Mouse (Mus musculus) stomach, postnatal 0 days (tissue): ENCODE data around the gene Recql5. TPM values are rescaled to one million over a fixed set of nuclear protein-coding genes. Genes with fewer than 3 reads are reported as not detected.

Experiments
- ATAC-seq: fragments of 200-750 bp; cut with Nextera tagmentation; 2 replicates; pipeline ENCODE4 v1.8.0; 2017; ENCODE audit not compliant: low FRiP score, low TSS enrichment
- DNase-seq: peaks from one replicate; pipeline ENCODE4 v3.0.0-alpha.2; 2016; ENCODE audit warnings: low spot score
- H3K27ac ChIP-seq: fragments of 300-500 bp; sonication (generic); replicated peaks from 2 replicates; pipeline ENCODE4 v1.5.1; 2014; ENCODE audit warnings: mild to moderate bottlenecking, control low read depth
- H3K27me3 ChIP-seq: fragments of 300-500 bp; sonication (generic); 2 replicates; pipeline ENCODE4 v1.6.1; 2014; ENCODE audit warnings: low read length; ENCODE audit not compliant: control insufficient read depth, insufficient read depth
- H3K36me3 ChIP-seq: fragments of 300-500 bp; sonication (generic); 2 replicates; pipeline ENCODE4 v1.6.1; 2014; ENCODE audit warnings: low read length, mixed read lengths; ENCODE audit not compliant: control insufficient read depth, insufficient read depth
- H3K4me1 ChIP-seq: fragments of 300-500 bp; sonication (generic); replicated peaks from 2 replicates; pipeline ENCODE4 v1.6.1; 2014; ENCODE audit warnings: antibody characterized with exemption; ENCODE audit not compliant: control insufficient read depth, insufficient read depth
- H3K4me2 ChIP-seq: fragments of 300-500 bp; sonication (generic); replicated peaks from 2 replicates; pipeline ENCODE4 v1.6.1; 2014; ENCODE audit warnings: low read depth, mild to moderate bottlenecking, control low read depth, moderate library complexity
- H3K4me3 ChIP-seq: fragments of 300-500 bp; sonication (generic); 2 replicates; pipeline ENCODE4 v1.5.1; 2014; ENCODE audit warnings: low read depth, low read length, control low read depth
- H3K9ac ChIP-seq: fragments of 300-500 bp; sonication (generic); 2 replicates; pipeline ENCODE4 v1.6.1; 2014; ENCODE audit warnings: mild to moderate bottlenecking, low read length, control low read depth, mixed read lengths
- H3K9me3 ChIP-seq: fragments of 300-500 bp; sonication (generic); 2 replicates; pipeline ENCODE4 v1.6.1; 2016; ENCODE audit warnings: low read length; ENCODE audit not compliant: control insufficient read depth
- CTCF ChIP-seq: IDR thresholded peaks from 2 replicates; pipeline ENCODE4 v1.5.1; 2016; ENCODE audit warnings: antibody characterized with exemption, low read depth, mild to moderate bottlenecking, moderate library complexity
- EP300 ChIP-seq: optimal IDR thresholded peaks from 2 replicates; pipeline ENCODE3; 2016; ENCODE audit warnings: antibody characterized with exemption
- WGBS: fragments of 180-500 bp; shearing (Covaris S2); extraction: QIAGEN DNeasy Blood & Tissue Kit; methylation state at CpG from one replicate; pipeline ENCODE4 v1.1.7; 2014; 5-methylcytosine and 5-hydroxymethylcytosine counted together
- polyA plus RNA-seq: library from polyadenylated mRNA; unstranded; fragments of >200 nt; fragmentation: Nextera tagmentation; extraction: Ambion mirVana; gene quantifications from 2 replicates; pipeline ENCODE4 v1.2.1, GENCODE M21; 2015

Gene Recql5
- polyA plus RNA-seq, 1 experiment from 2014 or later, result 7.2 TPM

- Histone ChIP-seq H3K4me1 (peaks cover 2% of the 10 kb centered on the region; the same call in 1 of the 2 replicates), H3K36me3 (peaks cover 3% of the 10 kb centered on the region; the same call in 1 of the 2 replicates), H3K4me3 (no peak overlapping the region), H3K27me3 (no peaks in the 10 kb centered on the region), H3K4me2 (no peak overlapping the region), H3K9me3 (no peaks in the 10 kb centered on the region), H3K9ac (no peak overlapping the region), H3K27ac (peak overlapping the region; percentile 88)
- WGBS, result 57% methylated on average over 5 of the region's 5 CpGs
- DNase-seq (peak; percentile 91), ATAC-seq (peak; percentile 86)
- TF ChIP-seq CTCF, result no peak
- TF ChIP-seq EP300, result no peak
Measured at GRCm38 (mm10) chr11:115843891-115844239, 89.4 kb downstream of the Recql5 start.

- DNase-seq, result no peak
- no peak for TF ChIP-seq EP300
- no peak for TF ChIP-seq CTCF
- H3K4me3 ChIP-seq, result no peak overlapping the region
- H3K9me3 ChIP-seq, result no peaks in the 10 kb centered on the region
- H3K36me3 ChIP-seq, result peaks cover 3% of the 10 kb centered on the region; the same call in 1 of the 2 replicates
- peaks cover 2% of the 10 kb centered on the region; the same call in 1 of the 2 replicates for H3K4me1 ChIP-seq
- no peak overlapping the region for H3K4me2 ChIP-seq
- peak overlapping the region; percentile 88 for H3K27ac ChIP-seq
- no peak for ATAC-seq
- 81% methylated on average over 11 of the region's 14 CpGs for WGBS
- peak overlapping the region; percentile 23; the same call in 1 of the 2 replicates for H3K9ac ChIP-seq
- H3K27me3 ChIP-seq, result no peaks in the 10 kb centered on the region
Measured at GRCm38 (mm10) chr11:115843141-115843890, 90.0 kb downstream of the Recql5 start.

Other genes starting within 250 kb of the Recql5 start
- gene Grb2, start 224.9 kb downstream of the Recql5 start, polyA plus RNA-seq, result 54.2 and 58.8 TPM in 2 replicates
- gene Tmem94, start 168.0 kb downstream of the Recql5 start, polyA plus RNA-seq, result 8.2 and 10.0 TPM in 2 replicates
- gene Caskin2, start 119.8 kb downstream of the Recql5 start, polyA plus RNA-seq, result 6.6 and 8.6 TPM in 2 replicates
- gene Tsen54, start 118.8 kb downstream of the Recql5 start, polyA plus RNA-seq, result 18.8 and 20.1 TPM in 2 replicates
- gene Llgl2, start 109.4 kb downstream of the Recql5 start, polyA plus RNA-seq, result 58.4 and 63.5 TPM in 2 replicates
- 16.0 and 18.2 TPM in 2 replicates for gene Myo15b, start 75.1 kb downstream of the Recql5 start, polyA plus RNA-seq
- gene Smim5, start 33.5 kb downstream of the Recql5 start, polyA plus RNA-seq, result 16.8 and 17.9 TPM in 2 replicates
- 184 and 185 TPM in 2 replicates for gene Smim6, start 21.5 kb downstream of the Recql5 start, polyA plus RNA-seq
- 23.6 and 27.0 TPM in 2 replicates for gene Sap30bp, start 195 bp downstream of the Recql5 start, polyA plus RNA-seq
- 12.7 and 14.6 TPM in 2 replicates for gene Itgb4, start 41.2 kb upstream of the Recql5 start, polyA plus RNA-seq
- gene Galk1, start 79.2 kb upstream of the Recql5 start, polyA plus RNA-seq, result 119 and 126 TPM in 2 replicates
- 1,343 and 1,357 TPM in 2 replicates for gene H3f3b, start 94.5 kb upstream of the Recql5 start, polyA plus RNA-seq
- 8.3 and 9.1 TPM in 2 replicates for gene Unk, start 96.8 kb upstream of the Recql5 start, polyA plus RNA-seq
- gene Unc13d, start 144.5 kb upstream of the Recql5 start, polyA plus RNA-seq, result 2.3 and 2.8 TPM in 2 replicates
- gene Wbp2, start 153.5 kb upstream of the Recql5 start, polyA plus RNA-seq, result 71.0 and 89.6 TPM in 2 replicates
- 33.8 and 34.6 TPM in 2 replicates for gene Trim47, start 193.7 kb upstream of the Recql5 start, polyA plus RNA-seq
- 3.3 and 4.1 TPM in 2 replicates for gene Trim65, start 197.7 kb upstream of the Recql5 start, polyA plus RNA-seq
- gene Mrpl38, start 205.4 kb upstream of the Recql5 start, polyA plus RNA-seq, result 49.5 and 50.2 TPM in 2 replicates
- 8.0 and 8.8 TPM in 2 replicates for gene Fbf1, start 234.7 kb upstream of the Recql5 start, polyA plus RNA-seq